Mouse (Mus musculus) hindbrain, embryonic 11.5 days (tissue): ENCODE measurements around the gene Slc35d2. TPM values are rescaled to one million over a fixed set of nuclear protein-coding genes. Genes with fewer than 3 reads are reported as not detected.

ENCODE experiments used
- ATAC-seq: fragments of 200-750 bp; cut with Nextera tagmentation; 2 replicates; pipeline ENCODE4 v1.8.0; 2017; ENCODE audit warnings: mild to moderate bottlenecking, moderate TSS enrichment, moderate library complexity; ENCODE audit not compliant: low FRiP score
- DNase-seq: peaks from one replicate; pipeline ENCODE4 v3.0.0-alpha.2; 2015; ENCODE audit warnings: low spot score
- H3K27ac ChIP-seq: fragments of 300-500 bp; sonication (generic); 2 replicates; pipeline ENCODE4 v1.5.1; 2014; ENCODE audit warnings: mild to moderate bottlenecking, low read depth, low read length
- H3K27me3 ChIP-seq: fragments of 300-500 bp; sonication (generic); 2 replicates; pipeline ENCODE4 v1.6.1; 2014; ENCODE audit warnings: mild to moderate bottlenecking, low read length, moderate library complexity, mixed read lengths; ENCODE audit not compliant: control insufficient read depth, insufficient read depth
- H3K36me3 ChIP-seq: fragments of 300-500 bp; sonication (generic); 2 replicates; pipeline ENCODE4 v1.6.1; 2014; ENCODE audit warnings: mild to moderate bottlenecking, low read length, moderate library complexity, mixed read lengths; ENCODE audit not compliant: control insufficient read depth, insufficient read depth
- H3K4me1 ChIP-seq: fragments of 300-500 bp; sonication (generic); replicated peaks from 2 replicates; pipeline ENCODE4 v1.6.1; 2014; ENCODE audit warnings: low read length, mixed read lengths; ENCODE audit not compliant: control insufficient read depth, insufficient read depth
- H3K4me2 ChIP-seq: fragments of 300-500 bp; sonication (generic); replicated peaks from 2 replicates; pipeline ENCODE4 v1.6.1; 2014; ENCODE audit warnings: mild to moderate bottlenecking, low read depth, low read length
- H3K4me3 ChIP-seq: fragments of 300-500 bp; sonication (generic); 2 replicates; pipeline ENCODE4 v1.5.1; 2014; ENCODE audit warnings: low read depth, low read length
- H3K9ac ChIP-seq: fragments of 300-500 bp; sonication (generic); 2 replicates; pipeline ENCODE4 v1.6.1; 2014; ENCODE audit warnings: low read depth, low read length
- H3K9me3 ChIP-seq: fragments of 300-500 bp; sonication (generic); 2 replicates; pipeline ENCODE4 v1.6.1; 2016; ENCODE audit warnings: low read length; ENCODE audit not compliant: control insufficient read depth
- WGBS: fragments of 180-500 bp; shearing (Covaris S2); extraction: QIAGEN DNeasy Blood & Tissue Kit; methylation state at CpG from one replicate; pipeline ENCODE4 v1.1.7; 2014; 5-methylcytosine and 5-hydroxymethylcytosine counted together
- polyA plus RNA-seq: library from polyadenylated mRNA; unstranded; fragments of >200 nt; fragmentation: Nextera tagmentation; extraction: Ambion mirVana; gene quantifications from 2 replicates; pipeline ENCODE4 v1.2.1, GENCODE M21; 2014

Gene Slc35d2
- polyA plus RNA-seq, 1 experiment from 2014 or later = 6.9 TPM

- Histone ChIP-seq H3K4me1 (no peaks in the 10 kb centered on the region), H3K9ac (no peak overlapping the region), H3K27ac (no peak overlapping the region), H3K4me3 (no peak overlapping the region), H3K4me2 (no peak overlapping the region), H3K36me3 (no peaks in the 10 kb centered on the region), H3K9me3 (no peaks in the 10 kb centered on the region), H3K27me3 (no peaks in the 10 kb centered on the region)
- DNase-seq (peak; percentile 29), ATAC-seq (no peak)
- 21% methylated on average over 1 of the region's 1 CpGs for WGBS
Measured at GRCm38 (mm10) chr13:64155171-64155571, 26.0 kb upstream of the Slc35d2 start.

- ATAC-seq (no peak), DNase-seq (no peak)
- no peak overlapping the region for H3K4me2 ChIP-seq
- 65% methylated on average over 2 of the region's 2 CpGs for WGBS
- H3K9ac ChIP-seq = no peak overlapping the region
- H3K4me1 ChIP-seq = no peaks in the 10 kb centered on the region
- H3K4me3 ChIP-seq = no peak overlapping the region
- no peaks in the 10 kb centered on the region for H3K27me3 ChIP-seq
- no peaks in the 10 kb centered on the region for H3K36me3 ChIP-seq
- H3K9me3 ChIP-seq = no peaks in the 10 kb centered on the region
- no peak overlapping the region for H3K27ac ChIP-seq
Measured at GRCm38 (mm10) chr13:64154651-64155050, 25.5 kb upstream of the Slc35d2 start.

- Histone ChIP-seq H3K9ac (no peak overlapping the region), H3K9me3 (no peaks in the 10 kb centered on the region), H3K27me3 (no peaks in the 10 kb centered on the region), H3K4me1 (no peaks in the 10 kb centered on the region), H3K36me3 (no peaks in the 10 kb centered on the region), H3K27ac (no peak overlapping the region), H3K4me3 (peak overlapping the region; percentile 93), H3K4me2 (peak overlapping the region; percentile 37)
- ATAC-seq = peak; percentile 56
- WGBS = under 1% methylated on average over 18 of the region's 18 CpGs
- DNase-seq = peak; percentile 67
Measured at GRCm38 (mm10) chr13:64153751-64154267, 24.6 kb upstream of the Slc35d2 start.

GRCm38 (mm10) chr13:64153083-64153682 lies 24.0 kb upstream of the Slc35d2 start, which contains the start of gene Zfp367:
Gene Zfp367 (minus strand): TSS chr13:64153202.
- under 1% methylated on average over 54 of the region's 56 CpGs for WGBS
- H3K4me2 ChIP-seq = peak within 1 kb of the TSS; percentile 95
- ATAC-seq (peak; percentile 96), DNase-seq (peak; percentile 95)
- H3K27ac ChIP-seq = peak within 1 kb of the TSS; percentile 74
- H3K9me3 ChIP-seq = no peaks in the 10 kb centered on the region
- H3K36me3 ChIP-seq = no peaks in the 10 kb centered on the region
- no peaks in the 10 kb centered on the region for H3K27me3 ChIP-seq
- peak within 1 kb of the TSS; percentile 93 for H3K4me3 ChIP-seq
- H3K4me1 ChIP-seq = no peaks in the 10 kb centered on the region
- H3K9ac ChIP-seq = peak within 1 kb of the TSS; percentile 72

- ATAC-seq (peak; percentile 57), DNase-seq (peak; percentile 61)
- Histone ChIP-seq H3K4me3 (peak overlapping the region; percentile 93), H3K27ac (peak overlapping the region; percentile 74), H3K9ac (peak overlapping the region; percentile 72), H3K36me3 (no peaks in the 10 kb centered on the region), H3K27me3 (no peaks in the 10 kb centered on the region), H3K9me3 (no peaks in the 10 kb centered on the region), H3K4me1 (no peaks in the 10 kb centered on the region), H3K4me2 (peak overlapping the region; percentile 95)
- 0% methylated on average over 54 of the region's 61 CpGs for WGBS
Measured at GRCm38 (mm10) chr13:64152671-64153082, 23.5 kb upstream of the Slc35d2 start.

GRCm38 (mm10) chr13:64152241-64152669 lies 23.1 kb upstream of the Slc35d2 start:
- no peaks in the 10 kb centered on the region for H3K36me3 ChIP-seq
- H3K4me2 ChIP-seq = peak overlapping the region; percentile 95
- H3K9me3 ChIP-seq = no peaks in the 10 kb centered on the region
- DNase-seq (peak; percentile 87), ATAC-seq (peak; percentile 31)
- H3K4me3 ChIP-seq = peak overlapping the region; percentile 93
- no peaks in the 10 kb centered on the region for H3K27me3 ChIP-seq
- WGBS = 0% methylated on average over 42 of the region's 42 CpGs
- peak overlapping the region; percentile 72 for H3K9ac ChIP-seq
- peak overlapping the region; percentile 74 for H3K27ac ChIP-seq
- H3K4me1 ChIP-seq = no peaks in the 10 kb centered on the region

- Histone ChIP-seq H3K9ac (0 out of 2 replicates have a peak overlapping the region, but pooled peaks have one; percentile 2), H3K4me1 (no peaks in the 10 kb centered on the region), H3K36me3 (no peaks in the 10 kb centered on the region), H3K4me2 (no peak overlapping the region), H3K27me3 (no peaks in the 10 kb centered on the region), H3K27ac (no peak overlapping the region), H3K4me3 (no peak overlapping the region), H3K9me3 (no peaks in the 10 kb centered on the region)
- ATAC-seq (no peak), DNase-seq (no peak)
- 72% methylated on average over 5 of the region's 5 CpGs for whole genome bisulfite sequencing
Measured at GRCm38 (mm10) chr13:64150121-64150520, 21.0 kb upstream of the Slc35d2 start.

GRCm38 (mm10) chr13:64129616-64130375 lies 628 bp upstream of the Slc35d2 start:
- Histone ChIP-seq H3K27ac (no peak overlapping the region), H3K27me3 (no peaks in the 10 kb centered on the region), H3K4me1 (0 out of 2 replicates have a peak, but pooled peaks cover 2% of the 10 kb centered on the region), H3K4me2 (peak overlapping the region; percentile 80), H3K9ac (peak overlapping the region; percentile 56), H3K36me3 (no peaks in the 10 kb centered on the region), H3K9me3 (no peaks in the 10 kb centered on the region), H3K4me3 (peak overlapping the region; percentile 49)
- 45% methylated on average over 15 of the region's 15 CpGs for WGBS
- ATAC-seq (peak; percentile 73; the same call in 1 of the 2 replicates), DNase-seq (peak; percentile 55)
